ENCODE assay signal across 35 mouse cellular contexts in genomic region chr5:108072301-108072700, GRCm38 (mm10).
"Had no signal": no experiment of that assay in that cellular context is flagged by ENCODE, and none has a peak within 500 bp of the region (broad histone marks: within the 10 kb centered on the region; RNA-seq: fewer than 3 reads in every experiment).

No protein-coding gene starts in this region.

- H3K9me3 ChIP-seq: heart, embryonic 10.5 days; heart, embryonic 15.5 days; hindbrain, embryonic 10.5 days; hindbrain, embryonic 12.5 days; hindbrain, embryonic 13.5 days; hindbrain, embryonic 15.5 days; intestine, embryonic 15.5 days; kidney, embryonic 15.5 days had no signal

- H3K4me2 ChIP-seq: heart, embryonic 11.5 days; heart, embryonic 12.5 days; heart, embryonic 13.5 days; heart, embryonic 15.5 days; hindbrain, embryonic 12.5 days; hindbrain, embryonic 13.5 days; hindbrain, embryonic 14.5 days; hindbrain, embryonic 15.5 days; intestine, embryonic 15.5 days; kidney, embryonic 15.5 days had no signal

- H3K4me3 ChIP-seq: heart, embryonic 10.5 days; heart, embryonic 12.5 days; heart, embryonic 13.5 days; heart, embryonic 15.5 days; hindbrain, embryonic 10.5 days; hindbrain, embryonic 12.5 days; hindbrain, embryonic 13.5 days; hindbrain, embryonic 15.5 days; intestine, embryonic 15.5 days; kidney, embryonic 15.5 days; layer of hippocampus, adult 2 months; left cerebral cortex, adult 2 months had no signal

- H3K9ac ChIP-seq: heart, embryonic 12.5 days; heart, embryonic 13.5 days; heart, embryonic 15.5 days; hindbrain, embryonic 12.5 days; hindbrain, embryonic 13.5 days; hindbrain, embryonic 14.5 days; hindbrain, embryonic 15.5 days; intestine, embryonic 15.5 days; kidney, embryonic 15.5 days had no signal

- H3K27me3 ChIP-seq: heart, embryonic 12.5 days; heart, embryonic 13.5 days; heart, embryonic 15.5 days; hindbrain, embryonic 12.5 days; hindbrain, embryonic 13.5 days; hindbrain, embryonic 15.5 days; intestine, embryonic 15.5 days; kidney, embryonic 15.5 days had no signal

- H3K27ac ChIP-seq: heart, embryonic 10.5 days; heart, embryonic 13.5 days; heart, embryonic 15.5 days; hindbrain, embryonic 10.5 days; hindbrain, embryonic 12.5 days; hindbrain, embryonic 13.5 days; hindbrain, embryonic 14.5 days; hindbrain, embryonic 15.5 days; hindbrain, postnatal 0 days; intestine, embryonic 15.5 days; kidney, embryonic 15.5 days; kidney, postnatal 0 days; layer of hippocampus, adult 2 months; left cerebral cortex, adult 2 months had no signal

- H3K4me1 ChIP-seq: heart, embryonic 10.5 days; heart, embryonic 12.5 days; intestine, embryonic 15.5 days had no signal

- ATAC-seq: hindbrain, embryonic 16.5 days; hindbrain, postnatal 0 days; inflammation-experienced regulatory T-cells, adult 6 months; intestine, embryonic 15.5 days; intestine, embryonic 16.5 days; intestine, postnatal 0 days had no signal

- DNase-seq: heart, postnatal 10 days; heart, postnatal 14 days; heart, postnatal 36 days; kidney, adult 11 months; kidney, adult 18-20 months; kidney, adult 2 months; kidney, adult 8-10 months; kidney, adult 9 months; kidney, postnatal 10 days; kidney, postnatal 14 days; kidney, postnatal 25 days; kidney, postnatal 36 days; kidney, postnatal 4 days; layer of hippocampus, adult 9-11 months; layer of hippocampus, postnatal 36 days had no signal
